Mouse (Mus musculus) brain, embryonic 14.5 days (tissue): ENCODE data around the gene Sdk1. TPM values are rescaled to one million over a fixed set of nuclear protein-coding genes. Genes with fewer than 3 reads are reported as not detected.

Source experiments
- DNase-seq: peaks from one replicate; pipeline ENCODE4 v3.0.0-alpha.2; 2011; ENCODE audit warnings: low read depth
- CTCF ChIP-seq: fragments of 200-500 bp; IDR thresholded peaks from 2 replicates; pipeline ENCODE4 v1.5.1; 2012; ENCODE audit warnings: inconsistent platforms, mild to moderate bottlenecking, moderate library complexity, borderline replicate concordance; ENCODE audit not compliant: insufficient read depth, insufficient read length; ENCODE audit errors: extremely low read depth
- POLR2A ChIP-seq: fragments of 200-500 bp; IDR thresholded peaks from 2 replicates; pipeline ENCODE4 v1.6.1; 2012; ENCODE audit warnings: mild to moderate bottlenecking, inconsistent platforms, borderline replicate concordance; ENCODE audit not compliant: poor library complexity, insufficient read depth, insufficient read length, severe bottlenecking; ENCODE audit errors: extremely low read depth
- polyA plus RNA-seq: library from polyadenylated mRNA; depleted of rRNA; stranded (reverse); fragments of >200 nt; gene quantifications from 2 replicates; pipeline ENCODE4 v1.2.3, GENCODE M21; 2012; rRNA removed

The Sdk1 gene
- polyA plus RNA-seq, 1 experiment = 7.3 TPM

- no peak for TF ChIP-seq POLR2A
- TF ChIP-seq CTCF = peak; percentile 39; the same call in 1 of the 2 replicates
- DNase-seq = no peak
Measured at GRCm38 (mm10) chr5:142220851-142221503, 979.7 kb downstream of the Sdk1 start.

GRCm38 (mm10) chr5:142228957-142229810 lies 987.9 kb downstream of the Sdk1 start:
- TF ChIP-seq POLR2A (no peak), CTCF (no peak)
- DNase-seq = peak; percentile 30

GRCm38 (mm10) chr5:142229811-142230205 lies 988.5 kb downstream of the Sdk1 start:
- no peak for DNase-seq
- TF ChIP-seq POLR2A = no peak
- no peak for TF ChIP-seq CTCF

GRCm38 (mm10) chr5:142240288-142240687 lies 999.0 kb downstream of the Sdk1 start:
- DNase-seq = no peak
- TF ChIP-seq CTCF (no peak), POLR2A (no peak)

- no peak for DNase-seq
- TF ChIP-seq CTCF = peak; percentile 31; the same call in 1 of the 2 replicates
- no peak for TF ChIP-seq POLR2A
Measured at GRCm38 (mm10) chr5:142242597-142242996, 1001.3 kb downstream of the Sdk1 start.

- DNase-seq = no peak
- TF ChIP-seq CTCF (no peak), POLR2A (no peak)
Measured at GRCm38 (mm10) chr5:142243069-142243468, 1001.8 kb downstream of the Sdk1 start.

GRCm38 (mm10) chr5:142256231-142256630 lies 1014.9 kb downstream of the Sdk1 start:
- no peak for TF ChIP-seq CTCF
- no peak for TF ChIP-seq POLR2A
- DNase-seq = no peak

GRCm38 (mm10) chr5:142258716-142259115 lies 1017.4 kb downstream of the Sdk1 start:
- no peak for TF ChIP-seq POLR2A
- no peak for TF ChIP-seq CTCF
- DNase-seq = no peak

- DNase-seq = no peak
- no peak for TF ChIP-seq POLR2A
- TF ChIP-seq CTCF = no peak
Measured at GRCm38 (mm10) chr5:142262060-142262459, 1020.8 kb downstream of the Sdk1 start.

Other genes starting within 250 kb of the Sdk1 start
- 0.06 and 0.16 TPM in 2 replicates for gene Card11, start 240.9 kb upstream of the Sdk1 start, polyA plus RNA-seq